Mouse (Mus musculus) small intestine, adult 2 months (tissue): ENCODE measurements around the gene Slc23a2. TPM values are rescaled to one million over a fixed set of nuclear protein-coding genes. Genes with fewer than 3 reads are reported as not detected.

ENCODE experiments used
- H3K27ac ChIP-seq: fragments of 200-500 bp; 2 replicates; pipeline ENCODE4 v1.5.1; 2012; ENCODE audit warnings: low read depth, low read length, control low read depth, inconsistent platforms; ENCODE audit not compliant: insufficient read depth
- H3K27me3 ChIP-seq: fragments of 200-500 bp; 2 replicates; pipeline ENCODE4 v1.6.1; 2012; ENCODE audit warnings: mild to moderate bottlenecking, moderate library complexity, low read length, inconsistent platforms; ENCODE audit not compliant: control insufficient read depth, insufficient read depth
- H3K36me3 ChIP-seq: fragments of 200-500 bp; 2 replicates; pipeline ENCODE4 v1.6.1; 2012; ENCODE audit warnings: mild to moderate bottlenecking, low read length, control low read depth, inconsistent platforms; ENCODE audit not compliant: control insufficient read depth, insufficient read depth
- H3K4me1 ChIP-seq: fragments of 200-500 bp; 2 replicates; pipeline ENCODE4 v1.6.1; 2012; ENCODE audit warnings: low read length, inconsistent platforms, mixed read lengths; ENCODE audit not compliant: control insufficient read depth, insufficient read depth, insufficient read length
- H3K4me3 ChIP-seq: fragments of 200-500 bp; 2 replicates; pipeline ENCODE4 v1.5.1; 2012; ENCODE audit warnings: low read depth, mild to moderate bottlenecking, control low read depth, inconsistent platforms, low read length, moderate library complexity
- CTCF ChIP-seq: fragments of 200-500 bp; IDR thresholded peaks from 2 replicates; pipeline ENCODE4 v1.5.1; 2012; ENCODE audit warnings: low read depth, mild to moderate bottlenecking, control low read depth, inconsistent platforms, low read length, moderate library complexity, mixed read lengths; ENCODE audit not compliant: insufficient replicate concordance, insufficient read length; ENCODE audit errors: extremely low read depth
- POLR2A ChIP-seq: fragments of 200-500 bp; IDR thresholded peaks from 2 replicates; pipeline ENCODE4 v1.6.1; 2012; ENCODE audit warnings: low read depth, mild to moderate bottlenecking, control low read depth, inconsistent platforms, low read length, moderate library complexity
- WGBS: fragments of 180-500 bp; shearing (Covaris S2); methylation state at CpG from one replicate; pipeline ENCODE4 v1.1.7; 2018; 5-methylcytosine and 5-hydroxymethylcytosine counted together
- polyA plus RNA-seq: library from polyadenylated mRNA; depleted of rRNA; stranded (reverse); fragments of >200 nt; gene quantifications from 2 replicates; pipeline ENCODE4 v1.2.3, GENCODE M21; 2012

Gene Slc23a2
- polyA plus RNA-seq, 1 experiment = 18.5 TPM

DNA sequence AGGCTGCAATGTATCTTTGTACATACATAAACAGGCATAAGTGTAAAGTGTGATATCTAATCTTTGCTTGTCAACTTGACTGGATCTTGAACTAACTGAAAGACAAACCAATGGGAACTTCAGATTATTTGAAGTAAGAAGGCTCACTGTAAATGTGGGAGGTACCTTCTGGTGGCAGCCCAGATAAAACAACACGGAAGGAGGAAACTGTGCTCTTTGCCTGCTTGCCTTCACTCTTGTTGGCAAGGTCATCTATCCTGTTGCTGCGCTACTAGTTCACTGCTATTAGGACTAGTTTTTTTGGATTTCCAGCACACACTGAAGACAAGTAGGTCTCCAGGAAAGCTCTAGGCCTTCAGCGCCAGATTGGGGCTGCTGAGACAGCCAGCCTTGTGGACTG lies 29.1 kb upstream of the Slc23a2 start:
- Histone ChIP-seq H3K27ac (no peak overlapping the region), H3K27me3 (no peaks in the 10 kb centered on the region), H3K4me3 (no peak overlapping the region), H3K36me3 (no peaks in the 10 kb centered on the region), H3K4me1 (peaks cover 5% of the 10 kb centered on the region; the same call in 1 of the 2 replicates)
- no peak for TF ChIP-seq POLR2A
- 79% methylated on average over 3 of the region's 3 CpGs for WGBS

DNA sequence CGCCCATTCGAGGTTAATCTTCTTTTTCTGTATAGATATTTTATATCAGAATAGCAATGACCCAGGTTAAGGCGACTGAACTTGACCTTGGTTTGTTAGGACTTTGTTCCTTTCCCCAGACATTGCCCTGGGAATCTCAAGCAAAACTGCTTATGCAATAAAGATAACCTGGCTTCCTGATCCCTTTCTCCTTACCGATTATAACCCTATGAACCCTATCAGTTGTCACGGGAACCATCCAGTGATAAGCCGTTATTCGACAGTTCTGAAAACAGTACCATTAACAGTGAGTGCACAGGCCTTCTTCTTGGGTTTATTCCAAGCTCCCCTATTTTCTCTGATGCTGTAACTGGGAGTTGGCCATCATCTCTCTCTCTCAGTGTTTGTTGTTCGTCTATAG lies 27.0 kb upstream of the Slc23a2 start:
- TF ChIP-seq CTCF (no peak), POLR2A (no peak)
- Histone ChIP-seq H3K4me3 (no peak overlapping the region), H3K27ac (no peak overlapping the region), H3K36me3 (no peaks in the 10 kb centered on the region), H3K27me3 (no peaks in the 10 kb centered on the region), H3K4me1 (peaks cover 9% of the 10 kb centered on the region; the same call in 1 of the 2 replicates)
- 30% methylated on average over 8 of the region's 8 CpGs for WGBS

GRCm38 (mm10) chr2:132169150-132169549 lies 24.2 kb upstream of the Slc23a2 start:
- H3K4me3 ChIP-seq = no peak overlapping the region
- H3K27ac ChIP-seq = 0 out of 2 replicates have a peak overlapping the region, but pooled peaks have one; percentile 52
- 77% methylated on average over 7 of the region's 7 CpGs for WGBS
- TF ChIP-seq POLR2A (no peak), CTCF (no peak)
- no peaks in the 10 kb centered on the region for H3K36me3 ChIP-seq
- peaks cover 9% of the 10 kb centered on the region; the same call in 1 of the 2 replicates for H3K4me1 ChIP-seq
- no peaks in the 10 kb centered on the region for H3K27me3 ChIP-seq

- TF ChIP-seq CTCF = no peak
- no peak for TF ChIP-seq POLR2A
- peaks cover 5% of the 10 kb centered on the region; the same call in 1 of the 2 replicates for H3K4me1 ChIP-seq
- no peak overlapping the region for H3K27ac ChIP-seq
- H3K36me3 ChIP-seq = no peaks in the 10 kb centered on the region
- no peak overlapping the region for H3K4me3 ChIP-seq
- WGBS = 93% methylated on average over 1 of the region's 1 CpGs
- no peaks in the 10 kb centered on the region for H3K27me3 ChIP-seq
These were observed 18.7 kb upstream of the Slc23a2 start for GRCm38 (mm10) chr2:132163626-132164025.

DNA sequence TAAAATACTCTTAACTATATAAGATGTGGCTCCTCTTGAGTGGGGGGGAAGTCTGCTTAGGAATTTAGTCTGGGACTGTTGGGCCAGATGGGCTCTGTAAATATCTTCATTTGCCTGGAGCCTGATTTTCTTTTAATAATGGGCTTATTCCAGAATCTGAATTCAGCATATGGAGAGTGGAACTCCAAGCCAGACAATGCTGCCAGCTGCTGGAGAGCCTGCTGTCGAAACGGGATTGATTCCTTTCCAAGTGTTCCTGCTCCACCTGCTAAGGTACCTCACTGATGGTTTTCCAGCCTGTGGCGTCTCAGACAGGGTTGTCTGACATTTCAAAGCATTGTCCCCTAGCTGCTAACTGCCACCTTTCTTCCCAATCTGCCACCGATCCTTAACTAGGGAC lies 12.6 kb upstream of the Slc23a2 start:
- WGBS = 75% methylated on average over 4 of the region's 4 CpGs
- no peak for TF ChIP-seq POLR2A
- no peak for TF ChIP-seq CTCF
- H3K4me1 ChIP-seq = no peaks in the 10 kb centered on the region
- no peaks in the 10 kb centered on the region for H3K27me3 ChIP-seq
- no peak overlapping the region for H3K27ac ChIP-seq
- H3K4me3 ChIP-seq = no peak overlapping the region
- no peaks in the 10 kb centered on the region for H3K36me3 ChIP-seq

- no peaks in the 10 kb centered on the region for H3K27me3 ChIP-seq
- TF ChIP-seq CTCF (no peak), POLR2A (no peak)
- no peak overlapping the region for H3K27ac ChIP-seq
- H3K36me3 ChIP-seq = no peaks in the 10 kb centered on the region
- H3K4me1 ChIP-seq = peaks cover 3% of the 10 kb centered on the region; the same call in 1 of the 2 replicates
- H3K4me3 ChIP-seq = no peak overlapping the region
- 41% methylated on average over 5 of the region's 5 CpGs for WGBS
These were observed 7.8 kb upstream of the Slc23a2 start for GRCm38 (mm10) chr2:132152670-132153069.

- WGBS = 80% methylated on average over 6 of the region's 6 CpGs
- Histone ChIP-seq H3K27me3 (no peaks in the 10 kb centered on the region), H3K4me1 (peaks cover 3% of the 10 kb centered on the region; the same call in 1 of the 2 replicates), H3K4me3 (no peak overlapping the region), H3K27ac (peak overlapping the region; percentile 51; the same call in 1 of the 2 replicates), H3K36me3 (no peaks in the 10 kb centered on the region)
- no peak for TF ChIP-seq CTCF
- TF ChIP-seq POLR2A = no peak
These were observed 6.7 kb upstream of the Slc23a2 start for GRCm38 (mm10) chr2:132151592-132151991.
